Mouse (Mus musculus) embryo, embryonic 11 days (tissue): ENCODE data around the gene Gprasp2.
"Not testable (repeated sequence)": the region's sequence is repeated elsewhere in the genome, so short reads cannot be mapped to it uniquely, and the experiment has no call there.

Source experiments
- DNase-seq: peaks from one replicate; pipeline ENCODE4 v3.0.0-alpha.2; 2015

Gene Gprasp2

GRCm38 (mm10) chrX:135838521-135839360 lies at the start of gene Gprasp2:
Gene Gprasp2, plus strand, starts transcription at chrX:135839034.
- DNase-seq, result peak; percentile 66

- DNase-seq, result no peak
Measured at GRCm38 (mm10) chrX:135791536-135791935, 47.3 kb upstream of the Gprasp2 start.

GRCm38 (mm10) chrX:135792326-135792725 lies 46.5 kb upstream of the Gprasp2 start:
- peak; percentile 1 for DNase-seq

GRCm38 (mm10) chrX:135795591-135796304 lies 43.1 kb upstream of the Gprasp2 start:
- peak; percentile 78 for DNase-seq

- peak; percentile 5 for DNase-seq
Measured at GRCm38 (mm10) chrX:135796305-135797211, 42.3 kb upstream of the Gprasp2 start.

GRCm38 (mm10) chrX:135797212-135797644 lies 41.6 kb upstream of the Gprasp2 start, which contains the start of gene Bhlhb9:
Gene Bhlhb9, plus strand, starts transcription at chrX:135797594.
- peak; percentile 52 for DNase-seq

- no peak for DNase-seq
Measured at GRCm38 (mm10) chrX:135804149-135804548, 34.7 kb upstream of the Gprasp2 start.

GRCm38 (mm10) chrX:135805780-135806179 lies 33.1 kb upstream of the Gprasp2 start:
- peak; percentile 34 for DNase-seq

- not testable (repeated sequence) for DNase-seq
Measured at GRCm38 (mm10) chrX:135835896-135836295, 2.9 kb upstream of the Gprasp2 start.

- no peak for DNase-seq
Measured at GRCm38 (mm10) chrX:135837896-135838295, 938 bp upstream of the Gprasp2 start.

- DNase-seq, result peak; percentile 55
Measured at GRCm38 (mm10) chrX:135839397-135840391, 860 bp downstream of the Gprasp2 start.

- not testable (repeated sequence) for DNase-seq
Measured at GRCm38 (mm10) chrX:135866806-135867205, 28.0 kb downstream of the Gprasp2 start.

- DNase-seq, result no peak
Measured at GRCm38 (mm10) chrX:135876679-135877078, 37.8 kb downstream of the Gprasp2 start.

GRCm38 (mm10) chrX:135879626-135880025 lies 40.8 kb downstream of the Gprasp2 start:
- DNase-seq, result no peak

- peak; percentile 81 for DNase-seq
Measured at GRCm38 (mm10) chrX:135885411-135886233, 46.8 kb downstream of the Gprasp2 start.

GRCm38 (mm10) chrX:135886234-135886585 lies 47.4 kb downstream of the Gprasp2 start:
- DNase-seq, result peak; percentile 29
